Mouse (Mus musculus) liver, adult (tissue): ENCODE results near the gene Arid3b.

ENCODE experiments used
- GATA4 ChIP-seq: IDR thresholded peaks from 2 replicates; pipeline ENCODE4 v1.6.1; 2014; ENCODE audit warnings: mild to moderate bottlenecking, low read length; ENCODE audit not compliant: insufficient replicate concordance

The Arid3b gene

GRCm38 (mm10) chr9:57834629-57835417 is 1.8 kb downstream of the Arid3b start:
- no peak for TF ChIP-seq GATA4

- TF ChIP-seq GATA4, result no peak
Measured at GRCm38 (mm10) chr9:57833762-57834471, 2.7 kb downstream of the Arid3b start.

- no peak for TF ChIP-seq GATA4
Measured at GRCm38 (mm10) chr9:57831267-57832082, 5.1 kb downstream of the Arid3b start.

GRCm38 (mm10) chr9:57829812-57830557 is 6.6 kb downstream of the Arid3b start:
- TF ChIP-seq GATA4, result no peak

DNA sequence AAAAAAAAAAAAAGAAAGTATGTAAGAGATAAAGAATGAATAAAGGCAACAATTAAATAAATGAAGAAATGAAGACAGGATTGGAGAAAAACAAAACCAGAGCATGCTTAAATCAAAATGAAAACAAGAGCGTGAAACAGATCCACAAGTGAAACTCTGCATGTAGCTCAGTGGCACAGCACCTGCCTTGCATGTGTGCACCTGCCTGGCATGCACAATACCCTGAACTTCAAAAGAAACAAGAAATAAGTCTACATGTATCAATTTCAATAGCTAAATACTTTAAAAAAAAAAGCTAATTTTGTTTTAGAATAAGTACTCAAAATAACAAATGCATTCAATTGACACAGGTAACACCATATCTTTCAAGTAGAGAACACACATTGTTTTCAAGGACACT is 13.2 kb downstream of the Arid3b start:
- TF ChIP-seq GATA4, result no peak

- TF ChIP-seq GATA4, result no peak
Measured at GRCm38 (mm10) chr9:57822812-57823211, 13.8 kb downstream of the Arid3b start.

DNA sequence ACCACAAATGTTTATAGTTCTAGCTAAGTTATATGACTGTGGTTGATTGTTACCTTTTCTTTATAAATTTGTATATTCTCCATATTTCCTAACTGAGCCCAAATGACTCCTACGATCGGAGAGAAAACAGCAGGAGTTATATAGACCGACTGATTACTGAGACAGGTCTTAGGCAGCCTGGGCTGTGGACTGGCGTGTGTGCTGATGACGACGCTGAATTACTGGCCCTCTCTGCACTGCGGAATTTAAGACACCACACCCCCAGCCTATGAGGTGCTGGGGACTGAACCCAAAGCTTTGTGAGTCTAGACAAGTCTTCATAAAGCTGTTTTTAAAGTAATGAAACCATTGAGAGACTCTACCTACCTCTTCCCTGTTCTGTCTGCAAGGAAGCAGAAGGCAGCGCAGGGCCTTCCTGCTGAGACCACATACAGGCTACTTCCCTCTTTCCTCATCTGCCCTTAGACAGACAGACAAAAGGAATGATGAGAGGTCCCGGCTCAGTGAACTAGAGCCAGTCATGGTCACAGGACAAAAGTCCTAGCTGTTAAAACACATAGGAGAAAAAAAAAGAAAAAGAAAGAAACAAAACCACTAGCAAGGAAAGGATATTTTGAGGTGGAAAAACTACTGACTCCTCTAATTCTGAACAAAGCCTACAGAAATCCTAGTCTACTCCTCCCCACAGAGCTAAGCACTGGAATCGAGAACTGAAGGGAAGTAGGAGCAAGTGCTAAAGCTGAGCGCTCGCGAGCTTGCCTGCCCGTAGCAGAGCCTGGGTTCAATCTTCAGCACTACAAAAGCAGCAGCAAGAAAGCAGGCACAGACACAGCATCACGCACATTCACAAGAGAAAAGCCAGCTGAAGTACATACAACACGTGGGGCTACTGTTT is 16.2 kb downstream of the Arid3b start:
- no peak for TF ChIP-seq GATA4

DNA sequence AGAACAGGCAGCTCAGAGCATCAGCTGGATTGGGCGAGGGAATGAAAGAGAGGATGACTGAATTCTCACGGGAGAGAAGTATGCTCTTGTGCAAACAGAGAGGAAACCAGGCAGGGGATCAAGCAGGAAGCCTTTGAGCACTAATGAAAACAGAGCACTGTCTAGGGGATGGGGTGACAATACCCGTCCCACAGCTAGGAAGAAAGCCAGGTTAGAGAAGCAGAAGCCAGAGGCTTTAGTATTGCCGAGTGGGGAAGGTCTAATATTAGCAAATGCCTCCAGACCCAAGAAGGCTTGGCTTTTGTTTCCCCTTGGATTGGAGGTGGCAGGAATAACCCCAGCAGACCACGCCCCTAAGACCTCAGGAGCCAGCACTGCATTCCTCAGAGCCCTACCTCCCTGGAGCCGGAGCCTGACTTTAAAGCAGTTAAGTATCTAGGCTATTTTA is 19.3 kb downstream of the Arid3b start:
- TF ChIP-seq GATA4, result no peak

DNA sequence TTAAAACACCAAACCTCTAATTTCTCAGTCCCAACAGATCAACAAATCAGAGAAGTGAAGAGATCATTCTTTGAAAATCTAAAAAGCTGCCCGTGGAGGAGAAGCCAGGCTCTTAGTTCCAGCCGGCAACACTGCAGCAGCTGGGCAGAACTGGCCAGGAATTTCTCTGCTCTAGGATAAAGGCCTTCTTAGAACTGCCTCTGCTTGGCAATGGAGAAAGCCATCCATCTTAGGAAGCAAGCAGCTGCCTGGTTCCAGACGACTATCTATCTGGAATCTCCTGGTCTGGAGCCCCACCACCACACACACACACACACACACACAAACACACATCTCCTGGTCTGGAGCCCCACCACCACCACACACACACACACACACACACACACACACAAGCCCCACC is 21.7 kb downstream of the Arid3b start:
- TF ChIP-seq GATA4, result no peak

GRCm38 (mm10) chr9:57814014-57814413 is 22.6 kb downstream of the Arid3b start:
- no peak for TF ChIP-seq GATA4

GRCm38 (mm10) chr9:57811793-57812733 is 24.5 kb downstream of the Arid3b start:
- no peak for TF ChIP-seq GATA4

DNA sequence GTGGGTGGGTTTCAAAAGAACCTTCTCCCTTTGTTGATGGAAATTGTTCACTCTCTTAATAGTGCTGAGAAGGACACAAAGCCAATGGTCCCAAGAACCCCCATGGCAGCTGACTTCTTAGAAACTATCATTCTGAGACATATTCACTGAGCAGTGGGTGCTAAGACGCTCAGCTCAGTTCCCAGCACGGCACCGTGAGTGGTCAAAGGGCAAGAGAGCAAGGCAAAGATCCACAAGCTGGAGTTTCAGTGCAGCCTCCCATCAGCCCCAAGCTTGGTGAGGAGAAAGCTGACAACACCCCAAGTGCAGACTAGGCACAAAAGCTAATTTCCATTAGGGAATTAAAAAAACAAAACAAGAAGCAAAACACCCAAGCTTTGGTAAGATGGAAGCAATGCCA is 25.9 kb downstream of the Arid3b start:
- no peak for TF ChIP-seq GATA4

- TF ChIP-seq GATA4, result no peak
Measured at GRCm38 (mm10) chr9:57808771-57809310, 27.8 kb downstream of the Arid3b start.
